Mouse (Mus musculus): ENCODE measurements around the gene Olfr506. TPM values are rescaled to one million over a fixed set of nuclear protein-coding genes. Genes with fewer than 3 reads are reported as not detected.

Olfr506 gene
- polyA plus RNA-seq, 1 experiment: not detected

DNA sequence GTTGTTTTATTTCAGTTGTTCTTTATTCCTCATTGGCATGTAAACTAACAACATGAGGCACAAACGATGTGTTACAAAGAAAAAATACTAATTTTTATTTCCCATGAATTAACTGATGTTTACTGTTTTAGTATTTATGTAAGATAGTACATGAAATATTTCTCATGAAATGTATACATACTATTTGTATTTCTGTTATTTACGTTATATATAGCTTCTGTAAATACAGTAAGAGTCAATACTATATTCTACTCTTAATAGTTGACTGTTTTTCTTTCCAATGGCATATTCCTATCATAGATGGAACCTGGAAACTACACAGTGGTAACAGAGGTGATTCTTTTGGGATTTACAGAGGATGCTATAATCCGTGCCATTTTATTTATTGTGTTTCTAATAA is 19.1 kb downstream of the Olfr506 start, which contains the start of gene Olfr508:
Gene Olfr508 (plus strand): TSS at position 301 of the 400 bp plus-strand sequence.
- no peak within 1 kb of the TSS for H3K4me3 ChIP-seq (ENCODE audit: extremely low read depth, insufficient read depth, insufficient read length)
- no peaks in the 10 kb centered on the region for H3K36me3 ChIP-seq (ENCODE audit: control insufficient read depth, insufficient read depth, low read length)
- 76% methylated on average over 3 of the region's 3 CpGs for WGBS
- no peaks in the 10 kb centered on the region for H3K4me1 ChIP-seq (ENCODE audit: control insufficient read depth, insufficient read depth, insufficient read length)
- no peak for DNase-seq (ENCODE audit: low read depth in 1 of 2, low spot score in 2 of 2)
- no peak within 1 kb of the TSS for H3K27ac ChIP-seq (ENCODE audit: insufficient read depth, low read length)
- no peaks in the 10 kb centered on the region for H3K27me3 ChIP-seq (ENCODE audit: control insufficient read depth, insufficient read depth, low read length)
- no peak for TF ChIP-seq POLR2A (IDR thresholded peaks at IDR 0.05; ENCODE audit: low read depth, low read length)
- TF ChIP-seq CTCF (IDR thresholded peaks at IDR 0.05; ENCODE audit: extremely low read depth, insufficient read depth, insufficient read length, insufficient replicate concordance): no peak

DNA sequence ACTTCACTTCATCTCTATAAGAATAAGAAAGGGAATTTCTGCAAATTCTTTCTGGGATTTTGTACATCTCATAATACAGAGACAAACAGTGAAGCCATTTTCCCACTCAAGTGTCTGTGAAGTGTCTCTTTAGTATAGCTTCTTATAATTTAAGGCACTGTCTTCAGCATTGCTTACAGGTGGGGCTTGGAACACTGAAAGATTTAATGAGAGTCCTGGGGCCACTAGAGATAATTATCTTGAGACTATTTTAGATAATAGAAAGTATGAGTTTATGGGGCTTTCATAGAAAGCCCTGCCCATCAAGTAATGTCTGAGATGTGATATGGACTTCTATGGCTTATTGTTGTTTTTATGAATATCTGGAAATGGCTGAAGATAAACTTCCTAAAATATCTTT is 41.2 kb downstream of the Olfr506 start, which contains the start of gene Olfr509:
Gene Olfr509 (minus strand): TSS at position 101 of the 400 bp plus-strand sequence.
- no peak for DNase-seq (ENCODE audit: low read depth in 1 of 2, low spot score in 2 of 2)
- Histone ChIP-seq H3K4me3 (ENCODE audit: extremely low read depth, insufficient read depth, insufficient read length) (no peak within 1 kb of the TSS), H3K27ac (ENCODE audit: insufficient read depth, low read length) (no peak within 1 kb of the TSS), H3K4me1 (ENCODE audit: control insufficient read depth, insufficient read depth, insufficient read length) (no peaks in the 10 kb centered on the region), H3K27me3 (ENCODE audit: control insufficient read depth, insufficient read depth, low read length) (no peaks in the 10 kb centered on the region), H3K36me3 (ENCODE audit: control insufficient read depth, insufficient read depth, low read length) (no peaks in the 10 kb centered on the region)
- no peak for TF ChIP-seq CTCF (IDR thresholded peaks at IDR 0.05; ENCODE audit: extremely low read depth, insufficient read depth, insufficient read length, insufficient replicate concordance)
- no peak for TF ChIP-seq POLR2A (IDR thresholded peaks at IDR 0.05; ENCODE audit: low read depth, low read length)

DNA sequence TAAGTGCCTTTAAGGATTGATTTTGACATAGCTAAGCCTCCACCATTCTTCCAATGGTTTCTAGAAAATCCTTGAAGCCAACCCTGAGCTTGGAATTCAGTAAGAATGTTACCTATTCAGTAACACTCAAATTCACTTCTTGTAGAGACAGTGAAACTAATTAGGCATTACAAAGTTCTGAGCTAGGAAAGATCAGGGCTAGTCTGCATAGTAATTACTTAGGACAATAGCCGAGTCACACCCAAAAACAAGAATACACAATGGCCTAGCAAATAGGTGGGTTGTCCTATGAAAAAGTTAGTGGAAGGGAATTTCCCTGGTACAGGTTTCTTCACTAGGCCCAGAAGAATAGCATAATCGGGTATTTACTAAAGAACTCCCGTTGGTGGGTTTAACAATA is 51.8 kb downstream of the Olfr506 start:
- no peak overlapping the region for H3K4me3 ChIP-seq (ENCODE audit: extremely low read depth, insufficient read depth, insufficient read length)
- TF ChIP-seq CTCF (IDR thresholded peaks at IDR 0.05; ENCODE audit: extremely low read depth, insufficient read depth, insufficient read length, insufficient replicate concordance) (no peak), POLR2A (IDR thresholded peaks at IDR 0.05; ENCODE audit: low read depth, low read length) (no peak)
- H3K4me1 ChIP-seq (ENCODE audit: control insufficient read depth, insufficient read depth, insufficient read length): no peaks in the 10 kb centered on the region
- H3K36me3 ChIP-seq (ENCODE audit: control insufficient read depth, insufficient read depth, low read length): no peaks in the 10 kb centered on the region
- no peak for DNase-seq (ENCODE audit: low read depth in 1 of 2, low spot score in 2 of 2)
- no peak overlapping the region for H3K27ac ChIP-seq (ENCODE audit: insufficient read depth, low read length)
- WGBS: 84% methylated on average over 3 of the region's 3 CpGs
- no peaks in the 10 kb centered on the region for H3K27me3 ChIP-seq (ENCODE audit: control insufficient read depth, insufficient read depth, low read length)

Other genes starting within 250 kb of the Olfr506 start
- not detected in 2 replicates for gene Olfr494, start 245.5 kb upstream of the Olfr506 start, polyA plus RNA-seq (2012; rRNA removed)
- gene Olfr495, start 217.6 kb upstream of the Olfr506 start, polyA plus RNA-seq (2012; rRNA removed): not detected in 2 replicates
- gene Olfr497, start 190.4 kb upstream of the Olfr506 start, polyA plus RNA-seq (2012; rRNA removed): not detected in 2 replicates
- not detected in 2 replicates for gene Olfr498, start 145.5 kb upstream of the Olfr506 start, polyA plus RNA-seq (2012; rRNA removed)
- not detected in 2 replicates for gene Olfr502, start 85.7 kb upstream of the Olfr506 start, polyA plus RNA-seq (2012; rRNA removed)
- gene Olfr503, start 66.3 kb upstream of the Olfr506 start, polyA plus RNA-seq (2012; rRNA removed): not detected in 2 replicates
- not detected in 2 replicates for gene Olfr504, start 45.0 kb upstream of the Olfr506 start, polyA plus RNA-seq (2012; rRNA removed)
- not detected in 2 replicates for gene Olfr507, start 11.0 kb downstream of the Olfr506 start, polyA plus RNA-seq (2012; rRNA removed)
- gene Olfr508, start 19.2 kb downstream of the Olfr506 start, polyA plus RNA-seq (2012; rRNA removed): not detected in 2 replicates
- not detected in 2 replicates for gene Olfr509, start 41.1 kb downstream of the Olfr506 start, polyA plus RNA-seq (2012; rRNA removed)
- not detected in 2 replicates for gene Olfr510, start 55.6 kb downstream of the Olfr506 start, polyA plus RNA-seq (2012; rRNA removed)
- not detected in 2 replicates for gene Olfr512, start 102.5 kb downstream of the Olfr506 start, polyA plus RNA-seq (2012; rRNA removed)
- gene Olfr513, start 140.2 kb downstream of the Olfr506 start, polyA plus RNA-seq (2012; rRNA removed): not detected in 2 replicates
- not detected in 2 replicates for gene Olfr514, start 215.2 kb downstream of the Olfr506 start, polyA plus RNA-seq (2012; rRNA removed)
- not detected in 2 replicates for gene Olfr516, start 239.7 kb downstream of the Olfr506 start, polyA plus RNA-seq (2012; rRNA removed)